Mouse (Mus musculus) liver, postnatal 0 days (tissue): Measurements from ENCODE around the gene Tmem208. TPM values are rescaled to one million over a fixed set of nuclear protein-coding genes. Genes with fewer than 3 reads are reported as not detected.

ENCODE experiments used
- ATAC-seq: fragments of 200-750 bp; cut with Nextera tagmentation; 2 replicates; pipeline ENCODE4 v1.8.0; 2017; ENCODE audit warnings: mild to moderate bottlenecking, moderate library complexity
- DNase-seq: peaks from one replicate; pipeline ENCODE4 v3.0.0-alpha.2; 2016
- H3K27ac ChIP-seq: fragments of 300-500 bp; sonication (generic); 2 replicates; pipeline ENCODE4 v1.5.1; 2014; ENCODE audit warnings: antibody characterized with exemption, moderate library complexity, mild to moderate bottlenecking, low read depth
- H3K27me3 ChIP-seq: fragments of 300-500 bp; sonication (generic); 2 replicates; pipeline ENCODE4 v1.6.1; 2014; ENCODE audit warnings: low read length, control low read depth, mixed read lengths; ENCODE audit not compliant: insufficient read depth
- H3K36me3 ChIP-seq: fragments of 300-500 bp; sonication (generic); replicated peaks from 2 replicates; pipeline ENCODE4 v1.6.1; 2014; ENCODE audit warnings: mild to moderate bottlenecking, control low read depth, low read length, moderate library complexity, mixed read lengths; ENCODE audit not compliant: insufficient read depth
- H3K4me1 ChIP-seq: fragments of 300-500 bp; sonication (generic); 2 replicates; pipeline ENCODE4 v1.6.1; 2014; ENCODE audit warnings: antibody characterized with exemption, mild to moderate bottlenecking, control low read depth; ENCODE audit not compliant: insufficient read depth
- H3K4me2 ChIP-seq: fragments of 300-500 bp; sonication (generic); 2 replicates; pipeline ENCODE4 v1.6.1; 2014; ENCODE audit warnings: low read depth, mild to moderate bottlenecking, low read length, moderate library complexity, mixed read lengths
- H3K4me3 ChIP-seq: fragments of 300-500 bp; sonication (generic); 2 replicates; pipeline ENCODE4 v1.5.1; 2014; ENCODE audit warnings: low read depth, low read length
- H3K9ac ChIP-seq: fragments of 300-500 bp; sonication (generic); replicated peaks from 2 replicates; pipeline ENCODE4 v1.6.1; 2014; ENCODE audit warnings: mild to moderate bottlenecking, moderate library complexity
- H3K9me3 ChIP-seq: fragments of 300-500 bp; sonication (generic); 2 replicates; pipeline ENCODE4 v1.6.1; 2016; ENCODE audit warnings: mild to moderate bottlenecking, control low read depth, low read length, mixed read lengths
- CTCF ChIP-seq: sonication (generic); IDR thresholded peaks from 2 replicates; pipeline ENCODE4 v1.5.1; 2016; ENCODE audit warnings: antibody characterized with exemption, low read depth
- EP300 ChIP-seq: IDR thresholded peaks from 2 replicates; pipeline ENCODE4 v1.6.1; 2016; ENCODE audit warnings: antibody characterized with exemption, low read depth, mild to moderate bottlenecking
- WGBS: fragments of 180-500 bp; shearing (Covaris S2); extraction: QIAGEN DNeasy Blood & Tissue Kit; methylation state at CpG from one replicate; pipeline ENCODE4 v1.1.7; 2014; ENCODE audit not compliant: insufficient replicate concordance; 5-methylcytosine and 5-hydroxymethylcytosine counted together
- polyA plus RNA-seq: library from polyadenylated mRNA; unstranded; fragments of >200 nt; fragmentation: Nextera tagmentation; extraction: Ambion mirVana; gene quantifications from 2 replicates; pipeline ENCODE4 v1.2.1, GENCODE M21; 2015

Gene Tmem208
- polyA plus RNA-seq = 75.2 and 75.4 TPM in 2 replicates

DNA sequence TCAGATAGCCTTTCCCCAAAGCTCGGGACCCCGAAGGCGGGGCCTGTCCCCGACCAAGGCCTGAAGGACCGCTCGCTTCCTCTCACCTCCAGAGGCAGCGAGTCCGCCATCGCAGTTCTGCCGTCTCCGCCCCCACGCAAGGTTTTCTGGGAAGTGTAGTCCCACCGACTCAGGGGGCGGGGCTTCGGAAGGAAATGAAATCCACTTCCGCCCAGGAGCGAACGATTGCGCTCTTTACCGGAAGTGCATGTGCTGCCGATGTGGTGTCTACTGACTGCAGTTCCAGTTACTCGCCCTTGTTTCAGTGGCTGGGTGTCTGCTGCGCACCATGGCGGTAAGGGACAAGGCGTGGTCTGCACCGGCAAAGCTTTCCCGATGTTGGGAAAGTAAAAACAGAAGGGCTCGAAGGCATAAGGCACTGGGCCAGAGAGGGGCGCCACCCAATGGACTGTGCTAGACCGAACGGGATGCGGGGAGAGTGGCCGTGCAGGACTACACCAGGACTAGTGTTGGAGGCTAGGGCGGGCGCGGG, at the start of gene Tmem208, which contains the start of gene Lrrc29:
TSS of gene Tmem208 (plus strand) at position 214 of the 532 bp plus-strand sequence.
TSS of gene Lrrc29 (minus strand) at position 138 of the 532 bp plus-strand sequence.
- peaks cover 25% of the 10 kb centered on the region for H3K4me1 ChIP-seq
- H3K27ac ChIP-seq = peak within 1 kb of the TSS; percentile 80
- ATAC-seq = peak; percentile 86
- no peaks in the 10 kb centered on the region for H3K9me3 ChIP-seq
- no peaks in the 10 kb centered on the region for H3K27me3 ChIP-seq
- TF ChIP-seq CTCF (peak; percentile 78), EP300 (no peak)
- peak; percentile 98 for DNase-seq
- peaks cover 42% of the 10 kb centered on the region for H3K36me3 ChIP-seq
- H3K4me2 ChIP-seq = peak within 1 kb of the TSS; percentile 97
- H3K9ac ChIP-seq = peak within 1 kb of the TSS; percentile 84
- peak within 1 kb of the TSS; percentile 76 for H3K4me3 ChIP-seq
- 0% methylated on average over 36 of the region's 36 CpGs for WGBS

DNA sequence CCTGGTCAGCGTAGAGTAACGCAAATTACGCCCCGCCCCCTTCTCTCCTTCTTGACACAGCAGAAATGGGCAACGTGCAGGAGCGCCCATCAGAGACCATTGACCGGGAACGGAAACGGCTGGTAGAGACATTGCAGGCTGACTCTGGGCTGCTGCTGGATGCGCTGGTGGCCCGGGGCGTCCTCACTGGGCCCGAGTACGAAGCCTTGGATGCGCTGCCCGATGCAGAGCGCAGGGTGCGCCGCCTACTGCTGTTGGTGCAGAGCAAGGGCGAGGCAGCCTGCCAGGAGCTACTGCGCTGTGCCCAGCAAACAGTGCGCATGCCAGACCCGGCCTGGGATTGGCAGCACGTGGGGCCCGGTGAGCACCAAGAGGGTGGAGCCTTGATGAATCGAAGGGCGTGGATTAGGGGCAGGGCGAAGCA, 47.2 kb upstream of the Tmem208 start:
- 1% methylated on average over 28 of the region's 28 CpGs for WGBS
- no peak for TF ChIP-seq EP300
- peak; percentile 36; the same call in 1 of the 2 replicates for TF ChIP-seq CTCF
- ATAC-seq = peak; percentile 67
- no peak overlapping the region for H3K27ac ChIP-seq
- H3K9me3 ChIP-seq = no peaks in the 10 kb centered on the region
- no peaks in the 10 kb centered on the region for H3K36me3 ChIP-seq
- peaks cover 61% of the 10 kb centered on the region for H3K27me3 ChIP-seq
- peak overlapping the region; percentile 40 for H3K4me2 ChIP-seq
- H3K4me3 ChIP-seq = peak overlapping the region; percentile 4; the same call in 1 of the 2 replicates
- DNase-seq = peak; percentile 62
- H3K9ac ChIP-seq = no peak overlapping the region
- H3K4me1 ChIP-seq = peaks cover 23% of the 10 kb centered on the region

DNA sequence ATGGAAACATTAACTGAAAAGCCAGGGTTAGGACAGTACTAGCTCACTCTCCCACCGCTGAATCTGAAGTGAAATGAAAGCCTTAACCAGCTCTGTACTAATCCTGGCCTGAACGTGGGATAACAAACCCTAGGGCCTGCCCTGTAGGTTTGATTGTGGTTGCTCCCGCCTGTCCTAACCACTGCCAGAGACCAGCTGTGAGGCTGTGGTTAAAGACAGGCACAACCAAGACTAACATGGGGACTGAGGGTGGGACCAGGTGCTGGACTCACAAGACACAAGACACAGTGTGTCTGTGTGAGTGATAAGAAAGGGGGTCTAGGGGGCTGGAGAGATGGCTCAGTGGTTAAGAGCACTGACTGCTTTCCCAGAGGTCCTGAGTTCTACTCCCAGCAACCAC, 45.6 kb upstream of the Tmem208 start:
- no peak for ATAC-seq
- H3K27ac ChIP-seq = no peak overlapping the region
- no peaks in the 10 kb centered on the region for H3K9me3 ChIP-seq
- no peak for DNase-seq
- no peaks in the 10 kb centered on the region for H3K36me3 ChIP-seq
- WGBS = 51% methylated on average over 3 of the region's 3 CpGs
- TF ChIP-seq CTCF (no peak), EP300 (no peak)
- peaks cover 46% of the 10 kb centered on the region for H3K27me3 ChIP-seq
- H3K4me1 ChIP-seq = peaks cover 23% of the 10 kb centered on the region
- no peak overlapping the region for H3K4me3 ChIP-seq
- no peak overlapping the region for H3K4me2 ChIP-seq
- H3K9ac ChIP-seq = no peak overlapping the region

DNA sequence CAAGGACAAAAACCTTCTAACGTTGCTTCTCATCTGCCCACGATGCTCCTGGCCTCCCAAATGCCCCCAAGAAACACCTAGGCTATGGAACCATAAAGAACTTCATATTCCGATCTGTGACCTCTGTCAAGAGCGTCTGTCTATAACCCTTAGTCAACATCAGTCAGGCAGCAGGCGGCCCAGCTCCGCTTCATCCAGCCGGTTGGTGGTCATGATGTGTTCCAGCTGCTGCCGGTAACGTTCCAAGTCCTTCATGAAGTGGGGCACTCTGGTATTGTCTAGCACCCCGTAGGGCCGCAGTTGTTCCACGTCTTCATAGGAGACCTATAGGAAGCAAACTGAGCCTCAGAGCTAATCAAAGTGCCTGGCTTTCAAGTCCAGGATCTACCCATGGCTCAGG, 44.3 kb upstream of the Tmem208 start:
- Histone ChIP-seq H3K4me1 (peaks cover 15% of the 10 kb centered on the region), H3K9ac (no peak overlapping the region), H3K9me3 (no peaks in the 10 kb centered on the region), H3K27me3 (peaks cover 35% of the 10 kb centered on the region), H3K4me2 (no peak overlapping the region), H3K27ac (no peak overlapping the region), H3K4me3 (no peak overlapping the region), H3K36me3 (no peaks in the 10 kb centered on the region)
- DNase-seq (no peak), ATAC-seq (no peak)
- TF ChIP-seq EP300 (no peak), CTCF (no peak)
- WGBS = 85% methylated on average over 12 of the region's 12 CpGs

DNA sequence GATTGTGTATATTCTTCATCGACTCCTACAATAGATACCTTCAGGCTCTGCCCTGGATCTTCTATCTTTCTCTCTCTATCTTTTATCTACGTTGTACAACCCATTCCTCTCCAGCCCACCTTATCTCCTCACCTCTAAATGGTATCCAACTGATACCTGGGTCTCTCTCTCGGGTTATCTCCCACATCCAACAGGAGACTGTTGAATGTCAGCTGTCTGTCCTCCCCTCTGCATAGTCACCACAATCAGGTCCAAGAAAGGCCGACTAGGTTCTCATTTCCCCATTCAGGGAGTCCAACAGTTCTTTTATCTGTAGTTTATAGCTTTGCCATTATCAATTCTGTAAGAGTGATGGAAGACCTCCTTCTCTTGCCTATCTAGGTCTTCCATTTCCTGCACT, 43.9 kb upstream of the Tmem208 start:
- Histone ChIP-seq H3K9me3 (no peaks in the 10 kb centered on the region), H3K4me2 (no peak overlapping the region), H3K4me3 (no peak overlapping the region), H3K4me1 (peaks cover 15% of the 10 kb centered on the region), H3K9ac (no peak overlapping the region), H3K27ac (no peak overlapping the region), H3K27me3 (peaks cover 31% of the 10 kb centered on the region), H3K36me3 (no peaks in the 10 kb centered on the region)
- ATAC-seq (no peak), DNase-seq (no peak)
- TF ChIP-seq CTCF = no peak
- no peak for TF ChIP-seq EP300
- WGBS = 56% methylated on average over 4 of the region's 4 CpGs

DNA sequence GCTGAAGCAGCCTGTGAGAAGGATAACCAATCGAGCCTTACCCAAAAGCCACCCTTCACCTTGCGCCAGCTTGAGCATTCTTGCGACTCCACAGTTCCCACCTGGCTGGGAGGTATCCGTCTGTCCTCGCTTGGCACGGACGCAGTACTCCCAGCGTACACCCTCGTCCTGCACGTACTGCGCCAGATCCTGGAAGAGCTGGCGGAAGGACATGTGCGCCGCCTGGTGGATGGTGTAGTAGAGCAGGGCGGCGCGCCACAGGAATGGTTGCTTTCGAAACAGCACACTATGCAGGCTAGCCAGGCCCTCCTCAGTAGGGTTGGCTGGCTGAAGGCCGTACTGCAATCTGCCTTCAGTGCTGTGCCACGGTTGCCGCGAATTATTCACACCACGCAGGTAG, 43.1 kb upstream of the Tmem208 start:
- Histone ChIP-seq H3K36me3 (no peaks in the 10 kb centered on the region), H3K27me3 (peaks cover 23% of the 10 kb centered on the region), H3K27ac (no peak overlapping the region), H3K9me3 (no peaks in the 10 kb centered on the region), H3K9ac (no peak overlapping the region), H3K4me1 (peaks cover 15% of the 10 kb centered on the region), H3K4me3 (no peak overlapping the region), H3K4me2 (peak overlapping the region; percentile 33; the same call in 1 of the 2 replicates)
- TF ChIP-seq CTCF (peak; percentile 97), EP300 (no peak)
- WGBS = 23% methylated on average over 23 of the region's 23 CpGs
- peak; percentile 86 for ATAC-seq
- DNase-seq = peak; percentile 81
